Mouse (Mus musculus) liver, embryonic 16.5 days (tissue): ENCODE data around the gene Rbm44. TPM values are rescaled to one million over a fixed set of nuclear protein-coding genes. Genes with fewer than 3 reads are reported as not detected.

Source experiments
- ATAC-seq: fragments of 200-750 bp; cut with Nextera tagmentation; 2 replicates; pipeline ENCODE4 v1.8.0; 2017; ENCODE audit warnings: low read depth, mild to moderate bottlenecking, moderate number of reproducible peaks, moderate library complexity
- H3K27ac ChIP-seq: fragments of 300-500 bp; sonication (generic); 2 replicates; pipeline ENCODE4 v1.5.1; 2014; ENCODE audit warnings: mild to moderate bottlenecking, low read length
- H3K27me3 ChIP-seq: fragments of 300-500 bp; sonication (generic); 2 replicates; pipeline ENCODE4 v1.6.1; 2014; ENCODE audit warnings: low read depth, low read length, mixed read lengths; ENCODE audit not compliant: control insufficient read depth, insufficient read depth
- H3K36me3 ChIP-seq: fragments of 300-500 bp; sonication (generic); 2 replicates; pipeline ENCODE4 v1.6.1; 2014; ENCODE audit warnings: mild to moderate bottlenecking; ENCODE audit not compliant: control insufficient read depth, insufficient read depth
- H3K4me1 ChIP-seq: fragments of 300-500 bp; sonication (generic); 2 replicates; pipeline ENCODE4 v1.6.1; 2014; ENCODE audit warnings: low read depth, low read length, mixed read lengths; ENCODE audit not compliant: control insufficient read depth
- H3K4me2 ChIP-seq: fragments of 300-500 bp; sonication (generic); 2 replicates; pipeline ENCODE4 v1.6.1; 2014; ENCODE audit warnings: low read depth, low read length, mixed read lengths
- H3K4me3 ChIP-seq: fragments of 300-500 bp; sonication (generic); 2 replicates; pipeline ENCODE4 v1.5.1; 2014; ENCODE audit warnings: low read depth, mild to moderate bottlenecking, low read length
- H3K9ac ChIP-seq: fragments of 300-500 bp; sonication (generic); 2 replicates; pipeline ENCODE4 v1.6.1; 2014; ENCODE audit warnings: low read depth, low read length
- H3K9me3 ChIP-seq: fragments of 300-500 bp; sonication (generic); replicated peaks from 2 replicates; pipeline ENCODE4 v1.6.1; 2016; ENCODE audit warnings: low read length; ENCODE audit not compliant: control insufficient read depth
- WGBS: fragments of 180-500 bp; shearing (Covaris S2); extraction: QIAGEN DNeasy Blood & Tissue Kit; methylation state at CpG from one replicate; pipeline ENCODE4 v1.1.7; 2014; ENCODE audit not compliant: insufficient replicate concordance; 5-methylcytosine and 5-hydroxymethylcytosine counted together
- polyA plus RNA-seq: library from polyadenylated mRNA; unstranded; fragments of >200 nt; fragmentation: Nextera tagmentation; extraction: Ambion mirVana; gene quantifications from 2 replicates; pipeline ENCODE4 v1.2.1, GENCODE M21; 2015

The Rbm44 gene
- polyA plus RNA-seq, 1 experiment from 2014 or later: 0.63 TPM

DNA sequence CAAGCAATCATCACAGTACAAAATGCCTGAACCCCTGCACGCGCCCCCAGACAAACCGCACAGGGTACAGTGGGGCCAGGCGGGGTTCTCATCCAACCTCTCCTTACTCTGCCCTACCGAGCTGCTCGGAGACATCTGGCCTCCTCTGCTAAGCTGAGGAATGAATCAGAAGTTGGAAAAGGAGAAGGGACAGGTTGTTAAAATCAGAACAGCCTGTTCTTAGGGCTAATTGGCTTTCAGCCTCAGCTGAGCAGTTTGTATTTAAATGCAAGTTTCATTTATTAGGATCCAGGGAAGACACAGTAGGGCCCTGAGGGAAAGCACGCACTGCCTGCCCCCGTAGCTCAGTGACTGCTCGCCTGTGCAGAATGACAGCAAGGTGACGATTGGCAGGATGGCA lies 54.9 kb downstream of the Rbm44 start:
- WGBS: 82% methylated on average over 10 of the region's 10 CpGs
- no peak overlapping the region for H3K4me2 ChIP-seq
- H3K27ac ChIP-seq: no peak overlapping the region
- H3K4me1 ChIP-seq: no peaks in the 10 kb centered on the region
- no peak for ATAC-seq
- no peaks in the 10 kb centered on the region for H3K9me3 ChIP-seq
- H3K4me3 ChIP-seq: no peak overlapping the region
- H3K9ac ChIP-seq: no peak overlapping the region
- H3K36me3 ChIP-seq: no peaks in the 10 kb centered on the region
- no peaks in the 10 kb centered on the region for H3K27me3 ChIP-seq

DNA sequence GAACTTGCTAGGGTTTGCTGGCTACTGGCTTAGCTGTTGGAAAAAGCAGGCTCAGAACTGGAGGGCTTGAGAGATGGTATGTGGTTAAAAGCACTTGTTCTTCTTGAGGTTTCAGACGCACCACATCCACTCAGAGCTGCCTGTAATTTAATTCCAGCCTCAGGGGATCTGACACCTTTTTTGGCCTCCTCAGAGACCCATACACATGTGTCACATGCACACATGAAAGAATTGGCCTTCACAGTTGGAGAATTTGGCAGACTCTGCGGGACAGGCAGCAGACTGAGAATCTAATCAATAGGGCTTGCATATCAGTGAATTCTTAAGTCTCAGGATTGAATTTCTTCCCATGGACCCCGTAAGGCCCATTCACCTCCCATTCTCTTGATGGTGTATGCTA lies 56.2 kb downstream of the Rbm44 start:
- WGBS: 57% methylated on average over 3 of the region's 3 CpGs
- no peak for ATAC-seq
- H3K27ac ChIP-seq: no peak overlapping the region

DNA sequence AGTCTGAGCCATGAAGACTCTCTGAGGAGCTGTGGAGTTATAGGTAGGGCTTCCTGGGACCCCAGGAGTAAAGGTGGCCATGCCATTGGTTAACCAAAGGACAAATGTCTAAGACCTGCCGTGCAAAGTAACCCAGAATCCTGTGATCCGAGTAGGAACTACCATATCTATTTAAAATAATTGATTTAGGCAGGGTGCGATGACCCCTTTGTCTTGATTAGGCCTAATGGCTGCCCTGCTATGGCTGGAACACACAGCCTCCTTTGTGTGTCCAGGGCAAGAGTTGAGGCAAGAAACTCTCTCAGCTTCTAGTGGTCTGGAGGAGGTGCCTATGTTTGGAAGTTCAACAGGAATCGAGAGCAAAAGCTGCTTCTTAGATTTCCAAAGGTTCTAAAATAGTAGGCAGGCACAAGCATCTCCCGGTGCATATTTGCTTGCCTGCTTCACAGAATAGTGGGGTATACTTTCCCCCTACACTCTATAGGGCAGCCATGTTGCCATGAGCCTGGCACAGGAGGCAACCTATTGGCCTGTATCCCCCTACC lies 59.4 kb downstream of the Rbm44 start:
- WGBS: 64% methylated on average over 5 of the region's 5 CpGs
- ATAC-seq: no peak

More for the DNA sequence above, 56.2 kb downstream of the Rbm44 start:
- H3K4me1 ChIP-seq: no peaks in the 10 kb centered on the region
- no peak overlapping the region for H3K9ac ChIP-seq
- no peaks in the 10 kb centered on the region for H3K9me3 ChIP-seq
- H3K36me3 ChIP-seq: no peaks in the 10 kb centered on the region
- H3K4me3 ChIP-seq: no peak overlapping the region
- H3K4me2 ChIP-seq: no peak overlapping the region
- H3K27me3 ChIP-seq: no peaks in the 10 kb centered on the region

DNA sequence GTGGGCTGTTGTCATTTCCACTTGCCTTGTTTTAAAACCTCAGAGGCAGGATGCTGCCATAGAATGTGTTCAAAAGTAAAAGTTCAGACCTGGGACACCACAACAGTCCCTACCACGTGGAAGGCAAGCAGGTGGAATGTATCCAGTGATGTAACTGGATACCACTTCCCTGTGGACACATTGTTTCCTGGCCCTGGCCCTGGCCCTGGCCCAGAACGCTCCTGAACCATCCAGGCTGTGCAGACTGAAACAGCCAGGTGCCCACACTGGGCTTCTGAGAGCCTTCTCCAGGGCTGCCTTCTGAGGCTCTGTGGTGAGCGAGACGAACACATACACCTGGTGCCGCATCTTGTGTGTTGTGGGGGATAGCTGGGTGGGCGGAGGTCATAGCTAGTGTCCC lies 60.8 kb downstream of the Rbm44 start:
- no peaks in the 10 kb centered on the region for H3K36me3 ChIP-seq
- WGBS: 69% methylated on average over 6 of the region's 6 CpGs
- no peak overlapping the region for H3K4me3 ChIP-seq
- no peak overlapping the region for H3K9ac ChIP-seq
- H3K27ac ChIP-seq: no peak overlapping the region
- no peaks in the 10 kb centered on the region for H3K9me3 ChIP-seq
- H3K4me1 ChIP-seq: no peaks in the 10 kb centered on the region
- ATAC-seq: no peak
- H3K27me3 ChIP-seq: no peaks in the 10 kb centered on the region
- H3K4me2 ChIP-seq: no peak overlapping the region

More for the DNA sequence above, 59.4 kb downstream of the Rbm44 start:
- Histone ChIP-seq H3K36me3 (no peaks in the 10 kb centered on the region), H3K27ac (no peak overlapping the region), H3K9me3 (no peaks in the 10 kb centered on the region), H3K9ac (no peak overlapping the region), H3K4me2 (no peak overlapping the region), H3K4me3 (no peak overlapping the region), H3K4me1 (no peaks in the 10 kb centered on the region), H3K27me3 (no peaks in the 10 kb centered on the region)

DNA sequence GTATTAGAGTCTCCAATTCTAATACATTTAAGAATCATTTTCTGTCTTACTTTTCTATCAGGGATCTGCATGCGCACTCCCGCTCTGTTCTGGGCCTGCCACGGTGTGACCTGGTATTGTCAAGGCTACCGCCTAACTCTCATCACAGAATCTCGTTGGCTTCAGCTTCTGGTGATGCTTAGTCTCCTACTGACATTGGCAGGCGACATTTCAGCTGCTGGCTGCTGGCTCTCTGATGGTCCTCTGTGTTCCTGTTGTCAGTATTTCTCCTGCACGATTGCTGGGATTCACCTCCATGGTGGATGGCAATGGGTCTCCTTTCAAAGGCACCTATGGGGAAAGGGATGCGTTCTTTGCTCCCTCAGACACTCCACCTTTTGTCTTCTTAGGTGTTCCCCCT lies 61.4 kb downstream of the Rbm44 start:
- Histone ChIP-seq H3K4me2 (no peak overlapping the region), H3K9me3 (no peaks in the 10 kb centered on the region), H3K27ac (no peak overlapping the region), H3K9ac (no peak overlapping the region), H3K27me3 (no peaks in the 10 kb centered on the region), H3K36me3 (no peaks in the 10 kb centered on the region), H3K4me3 (no peak overlapping the region), H3K4me1 (no peaks in the 10 kb centered on the region)
- no peak for ATAC-seq
- WGBS: 65% methylated on average over 8 of the region's 8 CpGs

DNA sequence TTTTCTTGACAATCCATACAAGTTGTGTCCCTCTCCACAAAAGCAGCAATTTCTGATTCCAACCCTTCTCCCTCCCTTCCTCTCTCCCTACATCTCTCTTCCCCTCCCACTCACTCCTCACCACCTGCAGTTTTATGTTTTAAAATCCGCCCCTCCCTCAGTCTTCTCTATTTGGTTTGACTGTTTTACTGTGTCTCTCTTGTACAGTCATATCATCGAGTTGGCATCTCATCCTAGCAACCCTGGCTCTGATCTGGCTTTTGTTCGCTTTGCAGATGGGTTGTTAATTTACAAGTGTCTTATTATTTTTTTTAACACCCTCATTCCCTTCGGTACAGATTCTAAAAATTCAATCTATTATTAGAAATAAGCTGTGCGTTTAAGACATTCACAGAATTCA lies 62.0 kb downstream of the Rbm44 start:
- WGBS: 48% methylated on average over 5 of the region's 5 CpGs
- no peaks in the 10 kb centered on the region for H3K4me1 ChIP-seq

DNA sequence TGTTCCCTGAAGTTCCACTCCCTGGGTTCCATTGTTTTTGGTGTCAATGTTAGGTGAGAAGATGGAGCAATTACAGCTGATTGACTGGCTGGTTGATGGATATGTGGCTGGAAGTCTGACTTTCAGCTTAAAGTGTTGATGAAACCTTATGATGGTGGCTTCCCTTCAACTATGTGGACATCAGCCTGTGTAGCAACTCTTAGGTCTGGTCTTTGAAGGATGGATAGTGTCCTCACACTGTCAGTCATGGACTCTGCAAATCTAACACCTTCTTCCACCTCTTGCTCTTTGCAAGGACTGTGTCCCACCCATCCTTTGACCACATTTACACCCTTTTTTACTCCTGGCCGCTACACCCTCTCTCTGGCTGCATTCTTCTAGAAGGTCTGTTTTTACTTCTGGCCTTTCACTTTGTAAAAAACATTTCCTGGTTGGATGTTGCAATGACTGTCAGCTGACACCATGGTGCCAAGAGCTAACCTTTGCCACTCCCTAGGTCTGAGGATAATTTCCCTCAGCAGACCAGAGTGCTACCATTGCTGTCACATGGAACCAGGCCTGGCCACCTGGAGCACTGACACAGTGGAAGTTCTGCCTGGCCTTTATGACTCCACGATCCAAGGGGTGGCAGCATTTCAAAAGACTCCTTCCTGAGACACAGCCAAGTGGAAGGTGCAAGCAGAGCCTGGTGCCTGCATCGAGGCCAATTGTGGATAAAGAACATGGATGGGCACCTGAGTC lies 62.6 kb downstream of the Rbm44 start:
- Histone ChIP-seq H3K27me3 (no peaks in the 10 kb centered on the region), H3K4me1 (no peaks in the 10 kb centered on the region), H3K36me3 (no peaks in the 10 kb centered on the region), H3K9ac (no peak overlapping the region), H3K9me3 (no peaks in the 10 kb centered on the region), H3K27ac (no peak overlapping the region), H3K4me3 (no peak overlapping the region), H3K4me2 (no peak overlapping the region)
- 69% methylated on average over 3 of the region's 3 CpGs for WGBS
- no peak for ATAC-seq

More for the DNA sequence above, 62.0 kb downstream of the Rbm44 start:
- Histone ChIP-seq H3K9me3 (no peaks in the 10 kb centered on the region), H3K4me3 (no peak overlapping the region), H3K4me2 (no peak overlapping the region), H3K36me3 (no peaks in the 10 kb centered on the region), H3K9ac (no peak overlapping the region), H3K27me3 (no peaks in the 10 kb centered on the region), H3K27ac (no peak overlapping the region)
- no peak for ATAC-seq

DNA sequence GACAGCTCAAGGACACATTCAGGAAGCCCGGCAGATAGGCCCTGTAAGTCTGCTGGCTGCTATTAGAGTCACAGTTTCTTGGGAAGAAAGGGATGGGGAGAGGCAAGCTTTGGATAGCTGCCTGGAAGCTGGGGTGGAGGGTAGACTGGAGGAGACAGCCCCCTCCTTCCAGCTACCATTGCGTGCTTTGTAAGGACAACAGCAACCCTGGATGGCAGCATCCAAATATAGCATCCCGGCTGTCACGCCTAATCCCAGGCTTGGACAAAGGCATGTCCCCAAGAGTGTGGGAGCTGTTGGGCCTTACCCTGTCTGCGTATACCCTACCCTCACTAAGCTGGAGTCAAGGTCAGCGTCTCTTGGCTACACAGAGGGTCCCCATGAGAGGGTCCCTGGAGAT lies 64.5 kb downstream of the Rbm44 start:
- Histone ChIP-seq H3K4me2 (no peak overlapping the region), H3K9me3 (no peaks in the 10 kb centered on the region), H3K36me3 (no peaks in the 10 kb centered on the region), H3K4me1 (no peaks in the 10 kb centered on the region), H3K4me3 (no peak overlapping the region), H3K27me3 (no peaks in the 10 kb centered on the region), H3K27ac (no peak overlapping the region), H3K9ac (no peak overlapping the region)
- no peak for ATAC-seq
- WGBS: 77% methylated on average over 6 of the region's 6 CpGs

DNA sequence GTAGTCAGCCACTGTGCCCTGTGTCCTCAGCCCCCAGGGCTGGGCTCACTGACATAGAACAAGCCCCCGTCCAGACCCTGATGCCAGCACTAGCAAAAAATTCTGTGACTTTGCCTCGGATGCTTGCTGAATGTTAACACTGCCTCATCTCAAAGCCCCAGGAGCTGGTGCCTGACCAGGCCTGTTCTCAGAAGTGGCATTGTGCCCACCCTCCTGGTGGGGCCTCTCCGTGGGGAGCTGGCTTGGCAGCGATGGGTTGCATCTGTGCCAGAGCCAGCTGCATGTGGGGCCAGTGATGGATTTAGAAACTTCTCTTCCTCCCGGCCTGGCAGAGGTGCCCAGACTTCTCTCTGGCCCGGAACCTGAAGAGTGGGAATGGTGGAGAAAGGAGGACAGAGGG lies 64.9 kb downstream of the Rbm44 start:
- Histone ChIP-seq H3K4me1 (no peaks in the 10 kb centered on the region), H3K4me3 (no peak overlapping the region), H3K9me3 (no peaks in the 10 kb centered on the region), H3K36me3 (no peaks in the 10 kb centered on the region), H3K27me3 (no peaks in the 10 kb centered on the region), H3K9ac (no peak overlapping the region), H3K4me2 (no peak overlapping the region), H3K27ac (no peak overlapping the region)
- WGBS: 68% methylated on average over 6 of the region's 6 CpGs
- no peak for ATAC-seq
